Mouse (Mus musculus): Measurements from ENCODE around the gene Dnah2. TPM values are rescaled to one million over a fixed set of nuclear protein-coding genes. Genes with fewer than 3 reads are reported as not detected.

The Dnah2 gene
- polyA plus RNA-seq, 1 experiment from 2014 or later: 3.0 TPM

GRCm38 (mm10) chr11:69510796-69511496 lies 38.0 kb downstream of the Dnah2 start:
- H3K4me2 ChIP-seq (ENCODE audit: low read length): no peak overlapping the region
- no peaks in the 10 kb centered on the region for H3K36me3 ChIP-seq (ENCODE audit: control insufficient read depth, insufficient read depth, low read length)
- H3K9me3 ChIP-seq (ENCODE audit: control insufficient read depth, low read length): no peaks in the 10 kb centered on the region
- no peak for ATAC-seq
- H3K4me1 ChIP-seq (ENCODE audit: control insufficient read depth, insufficient read depth, low read depth, low read length): no peaks in the 10 kb centered on the region
- no peak overlapping the region for H3K27ac ChIP-seq (ENCODE audit: low read depth, low read length)
- H3K4me3 ChIP-seq (ENCODE audit: low read length): no peak overlapping the region
- no peak overlapping the region; the same call in 1 of the 2 replicates for H3K9ac ChIP-seq (ENCODE audit: low read depth, low read length)
- no peaks in the 10 kb centered on the region for H3K27me3 ChIP-seq (replicated peaks; ENCODE audit: control insufficient read depth, insufficient read depth, low read length)
- WGBS: 61% methylated on average over 7 of the region's 7 CpGs

DNA sequence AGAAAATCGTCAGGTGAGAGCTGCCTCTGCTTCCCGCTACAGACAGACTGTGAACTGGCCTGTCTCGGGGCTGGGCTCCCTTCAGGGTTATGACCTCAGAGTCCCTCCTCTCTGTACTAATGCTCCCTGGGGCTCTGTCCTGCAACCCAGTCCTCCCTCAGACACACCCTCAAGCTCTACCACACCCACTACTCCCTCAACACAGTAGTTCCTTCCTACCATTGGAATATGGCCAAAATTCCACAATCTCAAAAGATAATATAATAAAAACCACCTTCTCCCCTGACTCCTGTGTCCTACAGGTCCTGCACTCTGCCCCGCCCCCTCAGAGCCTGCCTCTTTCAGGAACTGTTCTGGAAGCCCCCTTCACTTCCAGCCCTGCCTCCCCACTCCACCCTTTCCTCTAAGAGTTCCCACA lies 45.0 kb downstream of the Dnah2 start:
- Histone ChIP-seq H3K4me2 (ENCODE audit: low read length) (no peak overlapping the region), H3K9me3 (ENCODE audit: control insufficient read depth, low read length) (no peaks in the 10 kb centered on the region), H3K4me1 (ENCODE audit: control insufficient read depth, insufficient read depth, low read depth, low read length) (no peaks in the 10 kb centered on the region), H3K9ac (ENCODE audit: low read depth, low read length) (no peak overlapping the region), H3K4me3 (ENCODE audit: low read length) (no peak overlapping the region), H3K27me3 (replicated peaks; ENCODE audit: control insufficient read depth, insufficient read depth, low read length) (no peaks in the 10 kb centered on the region), H3K36me3 (ENCODE audit: control insufficient read depth, insufficient read depth, low read length) (no peaks in the 10 kb centered on the region), H3K27ac (ENCODE audit: low read depth, low read length) (no peak overlapping the region)
- no peak for ATAC-seq
- WGBS: 52% methylated on average over 4 of the region's 4 CpGs

DNA sequence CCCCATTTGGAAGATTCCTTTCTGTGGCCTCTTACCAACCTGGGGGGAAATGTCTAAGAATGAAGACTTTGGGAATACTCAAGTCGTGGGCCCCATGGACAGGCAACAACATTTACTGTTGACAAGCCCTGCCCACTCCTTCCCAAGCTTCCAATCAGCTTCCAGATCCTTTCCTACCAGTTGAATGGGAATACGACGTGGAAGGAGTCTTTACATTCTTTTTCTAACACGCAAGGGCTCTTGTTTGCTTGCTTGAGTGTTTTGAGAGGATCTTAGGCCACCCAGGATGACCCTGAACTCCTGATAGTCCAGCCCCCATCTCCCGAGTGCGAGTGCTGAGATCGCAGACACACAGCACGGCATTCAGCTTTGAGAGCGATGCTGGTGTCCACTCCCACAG lies 47.4 kb downstream of the Dnah2 start:
- no peak overlapping the region for H3K4me3 ChIP-seq (ENCODE audit: low read length)
- no peak for ATAC-seq
- H3K36me3 ChIP-seq (ENCODE audit: control insufficient read depth, insufficient read depth, low read length): no peaks in the 10 kb centered on the region
- no peak overlapping the region for H3K27ac ChIP-seq (ENCODE audit: low read depth, low read length)
- no peak overlapping the region for H3K9ac ChIP-seq (ENCODE audit: low read depth, low read length)
- H3K27me3 ChIP-seq (replicated peaks; ENCODE audit: control insufficient read depth, insufficient read depth, low read length): no peaks in the 10 kb centered on the region
- no peaks in the 10 kb centered on the region for H3K4me1 ChIP-seq (ENCODE audit: control insufficient read depth, insufficient read depth, low read depth, low read length)
- no peak overlapping the region for H3K4me2 ChIP-seq (ENCODE audit: low read length)
- WGBS: 58% methylated on average over 9 of the region's 9 CpGs
- no peaks in the 10 kb centered on the region for H3K9me3 ChIP-seq (ENCODE audit: control insufficient read depth, low read length)

- H3K4me2 ChIP-seq (ENCODE audit: low read length): no peak overlapping the region
- no peaks in the 10 kb centered on the region for H3K27me3 ChIP-seq (replicated peaks; ENCODE audit: control insufficient read depth, insufficient read depth, low read length)
- no peaks in the 10 kb centered on the region for H3K9me3 ChIP-seq (ENCODE audit: control insufficient read depth, low read length)
- no peak overlapping the region for H3K9ac ChIP-seq (ENCODE audit: low read depth, low read length)
- no peak overlapping the region for H3K27ac ChIP-seq (ENCODE audit: low read depth, low read length)
- ATAC-seq: no peak
- WGBS: 88% methylated on average over 11 of the region's 11 CpGs
- no peaks in the 10 kb centered on the region for H3K4me1 ChIP-seq (ENCODE audit: control insufficient read depth, insufficient read depth, low read depth, low read length)
- no peak overlapping the region for H3K4me3 ChIP-seq (ENCODE audit: low read length)
- H3K36me3 ChIP-seq (ENCODE audit: control insufficient read depth, insufficient read depth, low read length): no peaks in the 10 kb centered on the region
Measured at GRCm38 (mm10) chr11:69499140-69499539, 49.8 kb downstream of the Dnah2 start.

GRCm38 (mm10) chr11:69491711-69492110 lies 57.2 kb downstream of the Dnah2 start:
- no peaks in the 10 kb centered on the region for H3K27me3 ChIP-seq (replicated peaks; ENCODE audit: control insufficient read depth, insufficient read depth, low read length)
- no peaks in the 10 kb centered on the region for H3K9me3 ChIP-seq (ENCODE audit: control insufficient read depth, low read length)
- no peak overlapping the region for H3K27ac ChIP-seq (ENCODE audit: low read depth, low read length)
- H3K4me3 ChIP-seq (ENCODE audit: low read length): no peak overlapping the region
- H3K4me2 ChIP-seq (ENCODE audit: low read length): no peak overlapping the region
- 85% methylated on average over 7 of the region's 7 CpGs for WGBS
- ATAC-seq: no peak
- H3K36me3 ChIP-seq (ENCODE audit: control insufficient read depth, insufficient read depth, low read length): no peaks in the 10 kb centered on the region
- no peak overlapping the region for H3K9ac ChIP-seq (ENCODE audit: low read depth, low read length)
- no peaks in the 10 kb centered on the region for H3K4me1 ChIP-seq (ENCODE audit: control insufficient read depth, insufficient read depth, low read depth, low read length)

DNA sequence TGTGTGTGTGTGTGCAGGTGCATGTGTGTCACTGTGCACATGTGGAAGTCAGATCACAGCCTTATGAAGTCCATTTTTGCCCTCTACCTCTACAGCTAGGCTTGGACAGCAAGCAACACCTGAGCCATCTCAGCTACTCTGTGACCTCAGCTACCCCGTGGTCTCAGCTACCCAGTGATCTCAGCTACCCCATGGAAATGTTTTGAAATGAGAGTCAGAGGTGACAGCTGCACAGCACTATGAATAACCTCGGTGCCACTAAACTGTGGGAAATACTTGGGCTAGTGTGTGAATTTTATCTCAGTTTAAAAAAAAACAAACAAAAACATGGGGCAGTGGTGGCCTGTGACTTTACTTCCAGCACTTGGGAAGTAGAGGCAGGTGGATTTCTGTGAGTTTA lies 58.0 kb downstream of the Dnah2 start:
- H3K4me3 ChIP-seq (ENCODE audit: low read length): no peak overlapping the region
- no peaks in the 10 kb centered on the region for H3K9me3 ChIP-seq (ENCODE audit: control insufficient read depth, low read length)
- H3K4me1 ChIP-seq (ENCODE audit: control insufficient read depth, insufficient read depth, low read depth, low read length): no peaks in the 10 kb centered on the region
- no peak overlapping the region for H3K27ac ChIP-seq (ENCODE audit: low read depth, low read length)
- 87% methylated on average over 2 of the region's 2 CpGs for WGBS
- H3K36me3 ChIP-seq (ENCODE audit: control insufficient read depth, insufficient read depth, low read length): no peaks in the 10 kb centered on the region
- no peak overlapping the region for H3K9ac ChIP-seq (ENCODE audit: low read depth, low read length)
- no peak overlapping the region for H3K4me2 ChIP-seq (ENCODE audit: low read length)
- no peaks in the 10 kb centered on the region for H3K27me3 ChIP-seq (replicated peaks; ENCODE audit: control insufficient read depth, insufficient read depth, low read length)
- ATAC-seq: no peak

DNA sequence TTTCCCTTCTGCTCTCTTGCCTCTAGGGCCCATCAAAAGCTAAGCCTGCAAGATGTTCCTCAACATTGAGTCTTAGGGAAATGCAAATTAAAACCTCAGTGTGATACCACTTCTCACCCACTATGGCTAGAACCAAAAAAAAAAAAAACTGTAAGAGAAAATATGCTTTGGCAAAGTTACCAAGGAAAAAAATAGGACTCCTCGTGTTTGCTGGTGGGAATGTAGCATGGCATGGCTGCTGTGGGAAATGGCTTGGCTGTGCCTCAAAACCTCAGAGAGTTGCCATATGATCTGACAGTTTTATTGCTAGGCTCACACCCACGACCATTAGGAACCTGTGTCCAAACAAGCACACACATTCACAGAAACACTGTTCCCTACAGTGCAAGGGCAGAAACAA lies 61.4 kb downstream of the Dnah2 start:
- no peaks in the 10 kb centered on the region for H3K27me3 ChIP-seq (replicated peaks; ENCODE audit: control insufficient read depth, insufficient read depth, low read length)
- no peaks in the 10 kb centered on the region for H3K36me3 ChIP-seq (ENCODE audit: control insufficient read depth, insufficient read depth, low read length)
- no peak overlapping the region for H3K27ac ChIP-seq (ENCODE audit: low read depth, low read length)
- H3K4me1 ChIP-seq (ENCODE audit: control insufficient read depth, insufficient read depth, low read depth, low read length): no peaks in the 10 kb centered on the region
- 85% methylated on average over 2 of the region's 2 CpGs for WGBS
- H3K9me3 ChIP-seq (ENCODE audit: control insufficient read depth, low read length): no peaks in the 10 kb centered on the region
- ATAC-seq: no peak
- H3K4me2 ChIP-seq (ENCODE audit: low read length): no peak overlapping the region
- H3K4me3 ChIP-seq (ENCODE audit: low read length): no peak overlapping the region
- H3K9ac ChIP-seq (ENCODE audit: low read depth, low read length): no peak overlapping the region

GRCm38 (mm10) chr11:69477645-69478044 lies 71.3 kb downstream of the Dnah2 start:
- no peaks in the 10 kb centered on the region for H3K36me3 ChIP-seq (ENCODE audit: control insufficient read depth, insufficient read depth, low read length)
- WGBS: 85% methylated on average over 8 of the region's 8 CpGs
- no peaks in the 10 kb centered on the region for H3K9me3 ChIP-seq (ENCODE audit: control insufficient read depth, low read length)
- no peak for ATAC-seq
- H3K4me3 ChIP-seq (ENCODE audit: low read length): no peak overlapping the region
- no peaks in the 10 kb centered on the region for H3K27me3 ChIP-seq (replicated peaks; ENCODE audit: control insufficient read depth, insufficient read depth, low read length)
- H3K9ac ChIP-seq (ENCODE audit: low read depth, low read length): no peak overlapping the region
- H3K4me1 ChIP-seq (ENCODE audit: control insufficient read depth, insufficient read depth, low read depth, low read length): no peaks in the 10 kb centered on the region
- H3K4me2 ChIP-seq (ENCODE audit: low read length): no peak overlapping the region
- no peak overlapping the region for H3K27ac ChIP-seq (ENCODE audit: low read depth, low read length)

DNA sequence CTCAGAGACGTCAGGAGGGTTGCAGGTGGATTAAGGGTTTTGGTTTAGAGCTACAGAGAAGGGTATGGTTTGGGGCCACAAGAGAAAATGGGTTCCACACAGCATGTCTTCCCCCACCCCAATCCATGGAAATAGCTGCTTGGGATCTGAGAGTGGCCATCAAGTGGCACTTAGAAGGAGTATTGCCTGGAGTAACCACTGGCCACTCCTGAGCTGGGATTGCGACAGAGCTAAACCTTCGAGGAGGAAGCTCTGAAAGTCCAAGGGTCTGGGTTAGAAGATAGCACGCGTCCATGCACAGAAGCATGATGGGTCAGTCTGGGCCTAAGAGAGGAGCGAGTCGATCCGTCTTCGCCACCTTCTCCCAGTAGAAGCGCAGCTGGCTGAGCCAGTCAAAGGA lies 72.1 kb downstream of the Dnah2 start:
- no peak for ATAC-seq

More for the DNA sequence above, 72.1 kb downstream of the Dnah2 start:
- H3K9ac ChIP-seq (ENCODE audit: low read depth, low read length): no peak overlapping the region
- H3K9me3 ChIP-seq (ENCODE audit: control insufficient read depth, low read length): no peaks in the 10 kb centered on the region
- no peak overlapping the region for H3K4me3 ChIP-seq (ENCODE audit: low read length)
- no peaks in the 10 kb centered on the region for H3K36me3 ChIP-seq (ENCODE audit: control insufficient read depth, insufficient read depth, low read length)
- H3K27me3 ChIP-seq (replicated peaks; ENCODE audit: control insufficient read depth, insufficient read depth, low read length): no peaks in the 10 kb centered on the region
- 95% methylated on average over 10 of the region's 10 CpGs for WGBS
- H3K27ac ChIP-seq (ENCODE audit: low read depth, low read length): no peak overlapping the region
- no peak overlapping the region for H3K4me2 ChIP-seq (ENCODE audit: low read length)
- no peaks in the 10 kb centered on the region for H3K4me1 ChIP-seq (ENCODE audit: control insufficient read depth, insufficient read depth, low read depth, low read length)
